In genomic region chr15:84706983-84707619, GRCm38 (mm10) we compare ENCODE assay signal across 20 mouse cellular contexts. TPM values are rescaled to one million over a fixed set of nuclear protein-coding genes. Genes with fewer than 3 reads are reported as not detected.
A peak's percentile ranks its signal among the peaks of the same experiment; 100 is the strongest.
DNase-seq lines count a peak whose midpoint lies in the region; ATAC-seq and TF ChIP-seq lines count a peak whose summit lies in the region.
"Had no signal": no experiment of that assay in that cellular context is flagged by ENCODE, and none has a peak within 500 bp of the region (broad histone marks: within the 10 kb centered on the region; RNA-seq: fewer than 3 reads in every experiment).

No protein-coding gene starts in this region.

- H3K4me2 ChIP-seq in stomach, embryonic 15.5 days: no peak overlapping the region
- no peak overlapping the region for H3K4me2 ChIP-seq in stomach, postnatal 0 days (replicated peaks; ENCODE audit: low read depth)
- no peak overlapping the region for H3K4me2 ChIP-seq in liver, embryonic 15.5 days
- no peak overlapping the region for H3K4me2 ChIP-seq in hindbrain, embryonic 12.5 days (replicated peaks)
- H3K4me2 ChIP-seq: embryonic facial prominence, embryonic 12.5 days; forebrain, embryonic 15.5 days; heart, embryonic 11.5 days had no signal

- H3K9ac ChIP-seq in stomach, embryonic 15.5 days: no peak overlapping the region
- H3K9ac ChIP-seq in stomach, postnatal 0 days (ENCODE audit: low read length): no peak overlapping the region
- H3K9ac ChIP-seq in liver, embryonic 15.5 days: no peak overlapping the region
- H3K9ac ChIP-seq in hindbrain, embryonic 12.5 days: no peak overlapping the region
- H3K9ac ChIP-seq: embryonic facial prominence, embryonic 12.5 days; forebrain, embryonic 15.5 days had no signal

- 61% methylated on average over 6 of the region's 6 CpGs for WGBS in heart, embryonic 10.5 days
- 71% methylated on average over 6 of the region's 6 CpGs for WGBS in stomach, embryonic 15.5 days
- WGBS in stomach, postnatal 0 days: 61% methylated on average over 6 of the region's 6 CpGs
- WGBS in liver, embryonic 15.5 days (ENCODE audit: insufficient replicate concordance): 55% methylated on average over 6 of the region's 6 CpGs
- WGBS in hindbrain, embryonic 12.5 days: 81% methylated on average over 6 of the region's 6 CpGs
- WGBS in kidney, adult 2 months: 66% methylated on average over 6 of the region's 6 CpGs

- TF ChIP-seq CTCF in stomach, postnatal 0 days (IDR thresholded peaks at IDR 0.05; ENCODE audit: low read depth): no peak
- no peak for TF ChIP-seq CTCF in kidney, adult 2 months (conservative IDR thresholded peaks at IDR 0.05; ENCODE audit: insufficient read depth, insufficient read length, low read depth, low read length)

- H3K4me1 ChIP-seq in heart, embryonic 10.5 days: peaks cover 18% of the 10 kb centered on the region
- peaks cover 8% of the 10 kb centered on the region; the same call in 1 of the 2 replicates for H3K4me1 ChIP-seq in stomach, embryonic 15.5 days
- H3K4me1 ChIP-seq in stomach, postnatal 0 days (replicated peaks; ENCODE audit: control insufficient read depth, insufficient read depth): no peaks in the 10 kb centered on the region
- 0 out of 2 replicates have a peak, but pooled peaks cover 5% of the 10 kb centered on the region for H3K4me1 ChIP-seq in liver, embryonic 15.5 days (replicated peaks)
- H3K4me1 ChIP-seq in hindbrain, embryonic 12.5 days: no peaks in the 10 kb centered on the region
- H3K4me1 ChIP-seq in kidney, adult 2 months (ENCODE audit: control insufficient read depth, insufficient read depth, low read length): no peaks in the 10 kb centered on the region
- H3K4me1 ChIP-seq: embryonic facial prominence, embryonic 12.5 days; forebrain, embryonic 15.5 days had no signal

- no peak for TF ChIP-seq EP300 in stomach, postnatal 0 days (optimal IDR thresholded peaks at IDR 0.05)

- peak overlapping the region; percentile 3; the same call in 1 of the 2 replicates for H3K27ac ChIP-seq in heart, embryonic 10.5 days
- H3K27ac ChIP-seq in stomach, embryonic 15.5 days: no peak overlapping the region
- no peak overlapping the region for H3K27ac ChIP-seq in stomach, postnatal 0 days (replicated peaks)
- H3K27ac ChIP-seq in liver, embryonic 15.5 days (replicated peaks): no peak overlapping the region
- H3K27ac ChIP-seq in hindbrain, embryonic 12.5 days: no peak overlapping the region
- no peak overlapping the region for H3K27ac ChIP-seq in kidney, adult 2 months (ENCODE audit: insufficient read depth, low read depth, low read length)
- H3K27ac ChIP-seq: embryonic facial prominence, embryonic 12.5 days; forebrain, embryonic 15.5 days; hindbrain, embryonic 10.5 days had no signal

- no peaks in the 10 kb centered on the region for H3K9me3 ChIP-seq in heart, embryonic 10.5 days
- no peaks in the 10 kb centered on the region for H3K9me3 ChIP-seq in stomach, embryonic 15.5 days
- H3K9me3 ChIP-seq in stomach, postnatal 0 days (ENCODE audit: control insufficient read depth, low read length): no peaks in the 10 kb centered on the region
- H3K9me3 ChIP-seq in liver, embryonic 15.5 days (replicated peaks): no peaks in the 10 kb centered on the region
- no peaks in the 10 kb centered on the region for H3K9me3 ChIP-seq in hindbrain, embryonic 12.5 days (replicated peaks)
- H3K9me3 ChIP-seq: embryonic facial prominence, embryonic 12.5 days; forebrain, embryonic 15.5 days had no signal

- DNase-seq in heart, embryonic 10.5 days (ENCODE audit: low spot score): no peak
- no peak for DNase-seq in heart, adult 8-10 months (ENCODE audit: low spot score)
- DNase-seq in stomach, postnatal 0 days (ENCODE audit: low spot score): no peak
- peak; percentile 77 for DNase-seq in yolk sac, embryonic 10.5 days (ENCODE audit: low spot score)
- DNase-seq in kidney, adult 2 months: no peak
- DNase-seq: adrenal gland, postnatal 14 days; cerebellum, adult 11-12 months; cerebellum, adult 9-10 months; cerebellum, postnatal 25 days; gastrocnemius, postnatal 36 days; heart, adult 11 months had no signal

- H3K36me3 ChIP-seq in heart, embryonic 10.5 days: peaks cover 19% of the 10 kb centered on the region
- H3K36me3 ChIP-seq in stomach, embryonic 15.5 days: 0 out of 2 replicates have a peak, but pooled peaks cover 6% of the 10 kb centered on the region
- H3K36me3 ChIP-seq in stomach, postnatal 0 days (ENCODE audit: control insufficient read depth, insufficient read depth, low read length): peaks cover 8% of the 10 kb centered on the region; the same call in 1 of the 2 replicates
- H3K36me3 ChIP-seq in liver, embryonic 15.5 days (replicated peaks): no peaks in the 10 kb centered on the region; the same call in 1 of the 2 replicates
- no peaks in the 10 kb centered on the region for H3K36me3 ChIP-seq in hindbrain, embryonic 12.5 days
- no peaks in the 10 kb centered on the region for H3K36me3 ChIP-seq in kidney, adult 2 months (ENCODE audit: control insufficient read depth, insufficient read depth, low read length)
- H3K36me3 ChIP-seq: forebrain, embryonic 15.5 days had no signal

- no peak for TF ChIP-seq POLR2A in kidney, adult 2 months (IDR thresholded peaks at IDR 0.05; ENCODE audit: low read depth, low read length)

- 0 out of 2 replicates have a peak, but pooled peaks have one; percentile 28 for ATAC-seq in stomach, embryonic 15.5 days (ENCODE audit: insufficient read depth, low FRiP score, low read depth)
- no peak for ATAC-seq in stomach, postnatal 0 days (ENCODE audit: low FRiP score, low TSS enrichment)
- peak; percentile 36; the same call in 1 of the 2 replicates for ATAC-seq in liver, embryonic 15.5 days (ENCODE audit: insufficient read depth)
- no peak for ATAC-seq in hindbrain, embryonic 12.5 days (ENCODE audit: low FRiP score)
- ATAC-seq: forebrain, embryonic 15.5 days had no signal

- no peak overlapping the region for H3K4me3 ChIP-seq in heart, embryonic 10.5 days
- H3K4me3 ChIP-seq in stomach, embryonic 15.5 days (replicated peaks): no peak overlapping the region
- H3K4me3 ChIP-seq in stomach, postnatal 0 days (ENCODE audit: low read depth, low read length): no peak overlapping the region
- H3K4me3 ChIP-seq in liver, embryonic 15.5 days (replicated peaks): no peak overlapping the region
- H3K4me3 ChIP-seq in hindbrain, embryonic 12.5 days: no peak overlapping the region
- no peak overlapping the region for H3K4me3 ChIP-seq in kidney, adult 2 months (ENCODE audit: insufficient read depth, low read depth, low read length)
- H3K4me3 ChIP-seq: embryonic facial prominence, embryonic 12.5 days; forebrain, embryonic 15.5 days; hindbrain, embryonic 10.5 days had no signal

- H3K27me3 ChIP-seq in heart, embryonic 10.5 days (ENCODE audit: insufficient read depth, poor library complexity, severe bottlenecking): no peaks in the 10 kb centered on the region; the same call in 1 of the 2 replicates
- no peaks in the 10 kb centered on the region for H3K27me3 ChIP-seq in stomach, embryonic 15.5 days (replicated peaks)
- no peaks in the 10 kb centered on the region for H3K27me3 ChIP-seq in stomach, postnatal 0 days (ENCODE audit: control insufficient read depth, insufficient read depth, low read length)
- H3K27me3 ChIP-seq in liver, embryonic 15.5 days: no peaks in the 10 kb centered on the region
- H3K27me3 ChIP-seq in hindbrain, embryonic 12.5 days: 0 out of 2 replicates have a peak, but pooled peaks cover 2% of the 10 kb centered on the region
- no peaks in the 10 kb centered on the region for H3K27me3 ChIP-seq in kidney, adult 2 months (replicated peaks; ENCODE audit: control insufficient read depth, insufficient read depth, low read length)
- H3K27me3 ChIP-seq: embryonic facial prominence, embryonic 12.5 days; forebrain, embryonic 15.5 days had no signal

RNA-seq across cellular contexts. Expression of gene Arhgap8, which starts 12.8 kb away (rescaled TPM):
- 4.3 and 6.5 TPM in 2 replicates for polyA plus RNA-seq in heart, embryonic 10.5 days (2016; fragmentation: Nextera tagmentation; extraction: Ambion mirVana)
- 1 to 10 TPM in 2 of 4 experiments, under 1 TPM in 2; 0.83 to 1.3 (median 1.0) TPM for total RNA-seq in heart, adult 8-10 months (2022)
- 10.3 and 11.4 TPM in 2 replicates for polyA plus RNA-seq in stomach, embryonic 15.5 days (2015; fragmentation: Nextera tagmentation; extraction: Ambion mirVana)
- polyA plus RNA-seq in stomach, postnatal 0 days (2015; fragmentation: Nextera tagmentation; extraction: Ambion mirVana): 20.2 and 22.0 TPM in 2 replicates
- 0.40 and 0.43 TPM in 2 replicates for polyA plus RNA-seq in liver, embryonic 15.5 days (2015; fragmentation: Nextera tagmentation; extraction: Ambion mirVana)
- 2.5 and 2.9 TPM in 2 replicates for polyA plus RNA-seq in hindbrain, embryonic 12.5 days (2016; fragmentation: Nextera tagmentation; extraction: Ambion mirVana)
- polyA plus RNA-seq in kidney, adult 2 months (2012; rRNA removed): 4.7 and 5.3 TPM in 2 replicates
- total RNA-seq: MEL had no signal
- polyA plus RNA-seq: C2C12 had no signal

RNA-seq across cellular contexts. Expression of gene Prr5, which starts 37.7 kb away (rescaled TPM):
- 30.6 and 33.1 TPM in 2 replicates for polyA plus RNA-seq in heart, embryonic 10.5 days (2016; fragmentation: Nextera tagmentation; extraction: Ambion mirVana)
- total RNA-seq in heart, adult 8-10 months (2022): 1 to 10 TPM; 2.5 to 4.3 (median 3.1) TPM
- polyA plus RNA-seq in stomach, embryonic 15.5 days (2015; fragmentation: Nextera tagmentation; extraction: Ambion mirVana): 40.1 and 42.1 TPM in 2 replicates
- polyA plus RNA-seq in stomach, postnatal 0 days (2015; fragmentation: Nextera tagmentation; extraction: Ambion mirVana): 18.2 and 20.3 TPM in 2 replicates
- polyA plus RNA-seq in liver, embryonic 15.5 days (2015; fragmentation: Nextera tagmentation; extraction: Ambion mirVana): 5.1 and 6.2 TPM in 2 replicates
- 17.9 and 19.4 TPM in 2 replicates for polyA plus RNA-seq in hindbrain, embryonic 12.5 days (2016; fragmentation: Nextera tagmentation; extraction: Ambion mirVana)
- polyA plus RNA-seq in kidney, adult 2 months (2012; rRNA removed): 63.6 and 68.4 TPM in 2 replicates
- total RNA-seq: MEL had no signal

Comparison
In these comparisons a context has a peak if more than half of its experiments do, and no peak if none do; other contexts are left out.
1. ATAC-seq: peak in stomach, embryonic 15.5 days (single experiment) and liver, embryonic 15.5 days (single experiment); none in stomach, postnatal 0 days (single experiment) and hindbrain, embryonic 12.5 days (single experiment).